Comparison of ENCODE assay signal across 28 mouse cellular contexts in genomic region chr6:8623045-8623444, GRCm38 (mm10).
A peak's percentile ranks its signal among the peaks of the same experiment; 100 is the strongest.
DNase-seq lines count a peak whose midpoint lies in the region; ATAC-seq and TF ChIP-seq lines count a peak whose summit lies in the region.
"Had no signal": no experiment of that assay in that cellular context is flagged by ENCODE, and none has a peak within 500 bp of the region (broad histone marks: within the 10 kb centered on the region; RNA-seq: fewer than 3 reads in every experiment).

No protein-coding gene starts in this region.

- no peaks in the 10 kb centered on the region for H3K36me3 ChIP-seq in myocyte (ENCODE audit: control insufficient read depth, insufficient read depth)
- no peaks in the 10 kb centered on the region for H3K36me3 ChIP-seq in hindbrain, embryonic 12.5 days
- no peaks in the 10 kb centered on the region for H3K36me3 ChIP-seq in heart, adult 2 months (ENCODE audit: control insufficient read depth, insufficient read depth, low read length)
- H3K36me3 ChIP-seq: embryonic facial prominence, embryonic 10.5 days; embryonic facial prominence, embryonic 15.5 days; heart, embryonic 15.5 days; hindbrain, embryonic 15.5 days; liver, embryonic 13.5 days; midbrain, embryonic 13.5 days; stomach, embryonic 15.5 days had no signal

- no peaks in the 10 kb centered on the region for H3K79me2 ChIP-seq in myocyte (ENCODE audit: control insufficient read depth, insufficient read depth)
- no peaks in the 10 kb centered on the region for H3K79me2 ChIP-seq in heart, adult 2 months (replicated peaks; ENCODE audit: control insufficient read depth, insufficient read depth, low read length)

- no peak overlapping the region for H3ac ChIP-seq in myocyte (ENCODE audit: control insufficient read depth, insufficient read length)

- no peak for TF ChIP-seq EP300 in heart, adult 2 months (IDR thresholded peaks at IDR 0.05; ENCODE audit: insufficient read depth, low read depth, low read length)

- no peak overlapping the region for H3K9ac ChIP-seq in hindbrain, embryonic 12.5 days
- no peak overlapping the region for H3K9ac ChIP-seq in heart, adult 2 months (ENCODE audit: low read depth, low read length)
- H3K9ac ChIP-seq: embryonic facial prominence, embryonic 15.5 days; forebrain, embryonic 13.5 days; heart, embryonic 15.5 days; hindbrain, embryonic 15.5 days; liver, embryonic 13.5 days; midbrain, embryonic 13.5 days; stomach, embryonic 15.5 days had no signal

- no peak overlapping the region for H3K4me3 ChIP-seq in myocyte
- H3K4me3 ChIP-seq in gastrocnemius, adult 2 months = no peak overlapping the region
- no peak overlapping the region for H3K4me3 ChIP-seq in hindbrain, embryonic 12.5 days
- H3K4me3 ChIP-seq in heart, adult 2 months = no peak overlapping the region
- H3K4me3 ChIP-seq: embryonic facial prominence, embryonic 10.5 days; embryonic facial prominence, embryonic 15.5 days; forebrain, embryonic 13.5 days; heart, embryonic 15.5 days; hindbrain, embryonic 15.5 days; layer of hippocampus, adult 2 months; liver, embryonic 13.5 days; midbrain, embryonic 13.5 days; stomach, embryonic 15.5 days had no signal

- 82% methylated on average over 3 of the region's 3 CpGs for WGBS in hindbrain, embryonic 12.5 days
- 62% methylated on average over 3 of the region's 3 CpGs for WGBS in heart, adult 2 months

- no peaks in the 10 kb centered on the region for H3K4me1 ChIP-seq in hindbrain, embryonic 12.5 days
- no peaks in the 10 kb centered on the region for H3K4me1 ChIP-seq in heart, adult 2 months (ENCODE audit: control insufficient read depth, insufficient read depth, low read length)
- H3K4me1 ChIP-seq: embryonic facial prominence, embryonic 10.5 days; embryonic facial prominence, embryonic 15.5 days; forebrain, embryonic 13.5 days; hindbrain, embryonic 15.5 days; midbrain, embryonic 13.5 days; stomach, embryonic 15.5 days had no signal

- no peaks in the 10 kb centered on the region for H3K9me3 ChIP-seq in hindbrain, embryonic 12.5 days (replicated peaks)
- H3K9me3 ChIP-seq: embryonic facial prominence, embryonic 10.5 days; embryonic facial prominence, embryonic 15.5 days; forebrain, embryonic 13.5 days; heart, embryonic 15.5 days; hindbrain, embryonic 15.5 days; liver, embryonic 13.5 days; midbrain, embryonic 13.5 days; stomach, embryonic 15.5 days had no signal

- no peak overlapping the region for H3K27ac ChIP-seq in gastrocnemius, adult 2 months
- no peak overlapping the region for H3K27ac ChIP-seq in hindbrain, embryonic 12.5 days
- H3K27ac ChIP-seq in heart, adult 2 months = no peak overlapping the region
- H3K27ac ChIP-seq: embryonic facial prominence, embryonic 10.5 days; embryonic facial prominence, embryonic 15.5 days; forebrain, embryonic 13.5 days; heart, embryonic 15.5 days; hindbrain, embryonic 15.5 days; layer of hippocampus, adult 2 months; liver, embryonic 13.5 days; macrophage; midbrain, embryonic 13.5 days; stomach, embryonic 15.5 days had no signal

- no peak for TF ChIP-seq POLR2A in myocyte (IDR thresholded peaks at IDR 0.05; ENCODE audit: insufficient read length, low read depth)
- no peak for TF ChIP-seq POLR2A in heart, adult 2 months (IDR thresholded peaks at IDR 0.05; ENCODE audit: insufficient read depth, low read depth, low read length)

- intact Hi-C loops in gastrocnemius, adult 2 months (cut with DNase I) = no loop called here
- intact Hi-C loops in heart, adult 2 months (cut with DNase I) = no loop called here

- peak overlapping the region; percentile 53 for H3K4me2 ChIP-seq in myocyte (ENCODE audit: low read depth)
- no peak overlapping the region for H3K4me2 ChIP-seq in hindbrain, embryonic 12.5 days (replicated peaks)
- H3K4me2 ChIP-seq: embryonic facial prominence, embryonic 15.5 days; forebrain, embryonic 13.5 days; heart, embryonic 15.5 days; hindbrain, embryonic 15.5 days; liver, embryonic 13.5 days; midbrain, embryonic 13.5 days; stomach, embryonic 15.5 days had no signal

- H3K27me3 ChIP-seq in myocyte (ENCODE audit: control insufficient read depth, insufficient read depth, insufficient read length) = no peaks in the 10 kb centered on the region
- H3K27me3 ChIP-seq in hindbrain, embryonic 12.5 days = no peaks in the 10 kb centered on the region
- H3K27me3 ChIP-seq in heart, adult 2 months (ENCODE audit: control insufficient read depth, insufficient read depth, low read length) = no peaks in the 10 kb centered on the region
- H3K27me3 ChIP-seq: embryonic facial prominence, embryonic 15.5 days; forebrain, embryonic 13.5 days; heart, embryonic 15.5 days; hindbrain, embryonic 15.5 days; liver, embryonic 13.5 days; midbrain, embryonic 13.5 days; stomach, embryonic 15.5 days had no signal

- no peak for TF ChIP-seq CTCF in gastrocnemius, adult 2 months (IDR thresholded peaks at IDR 0.05)
- no peak for TF ChIP-seq CTCF in heart, adult 2 months (IDR thresholded peaks at IDR 0.05)

- peak; percentile 17 to 20 for DNase-seq in cerebellum, adult 18-20 months
- DNase-seq in cerebellum, adult 8-10 months = no peak
- DNase-seq in 3134 (ENCODE audit: extremely low read depth, insufficient read length, low spot score) = peak; percentile 71
- peak; percentile 17 for DNase-seq in Muller cell, postnatal 12 days (ENCODE audit: inconsistent ontology term)
- DNase-seq in gastrocnemius, adult 2 months = no peak
- no peak for DNase-seq in heart, adult 2 months
- DNase-seq: adrenal gland, postnatal 25 days; gastrocnemius, postnatal 36 days; heart, postnatal 36 days; kidney, adult 11 months; kidney, postnatal 36 days; left cerebral cortex, postnatal 4 days; liver, embryonic 13.5 days; lung, adult 18-20 months; thymus, postnatal 25 days had no signal

- no peak for ATAC-seq in hindbrain, embryonic 12.5 days (ENCODE audit: low FRiP score)
- ATAC-seq: forebrain, embryonic 13.5 days; inflammation-experienced regulatory T-cells, adult 6 months; lung, postnatal 0 days; midbrain, embryonic 13.5 days had no signal

TF ChIP-seq in myocyte, 11 proteins besides CTCF, POLR2A, EP300 and RAD21:
- TF ChIP-seq MYOG (IDR thresholded peaks at IDR 0.05; ENCODE audit: control insufficient read depth in 1 of 3, insufficient read depth in 1 of 3, insufficient read length in 2 of 3, low read depth in 2 of 3) (peak in 2 of 3 experiments; percentile 92 to 93), MYOD1 (IDR thresholded peaks at IDR 0.05; ENCODE audit: control insufficient read depth in 1 of 3, insufficient read length in 2 of 3, low read depth in 2 of 3) (peak; percentile 76 to 95 (median 94)), USF1 (IDR thresholded peaks at IDR 0.05; ENCODE audit: low read depth) (no peak), CEBPB (IDR thresholded peaks at IDR 0.05; ENCODE audit: insufficient read depth, poor library complexity, severe bottlenecking) (0 out of 2 replicates have a peak, but pooled peaks have one; percentile 3), SRF (IDR thresholded peaks at IDR 0.05; ENCODE audit: control insufficient read depth, insufficient read length, low read depth) (no peak), E2F4 (IDR thresholded peaks at IDR 0.05; ENCODE audit: insufficient read depth) (no peak), MAX (IDR thresholded peaks at IDR 0.05; ENCODE audit: low read depth) (no peak), POLR2AphosphoS2 (IDR thresholded peaks at IDR 0.05; ENCODE audit: insufficient read length, low read depth) (no peak), TCF12 (IDR thresholded peaks at IDR 0.05; ENCODE audit: insufficient read depth, poor library complexity, severe bottlenecking) (peak; percentile 92), TCF3 (IDR thresholded peaks at IDR 0.05; ENCODE audit: insufficient read length, low read depth) (peak; percentile 32), REST (IDR thresholded peaks at IDR 0.05; ENCODE audit: insufficient read depth, insufficient read length) (no peak)
TF ChIP-seq in myocyte: peak in this region for 5.

Comparison
In these comparisons a context has a peak if more than half of its experiments do, and no peak if none do; other contexts are left out.
1. DNase-seq: peak in cerebellum, adult 18-20 months (2 of 2), 3134 (single experiment) and Muller cell, postnatal 12 days (single experiment); none in cerebellum, adult 8-10 months (single experiment), gastrocnemius, adult 2 months (single experiment) and heart, adult 2 months (0 of 2).